Mouse (Mus musculus) left cerebral cortex, adult 9 months (tissue): ENCODE results near the gene Stox2.
A peak's percentile ranks its signal among the peaks of the same experiment; 100 is the strongest.
"Not testable (repeated sequence)": the region's sequence is repeated elsewhere in the genome, so short reads cannot be mapped to it uniquely, and the experiment has no call there.

Source experiments
- DNase-seq, 2 experiments: peaks; one replicate each; pipeline ENCODE4 v3.0.0; 2022; ENCODE audit warnings: low spot score in 2 of 2

Stox2 gene

GRCm38 (mm10) chr8:47446312-47447046 lies at the start of gene Stox2:
TSS of gene Stox2 (minus strand) at chr8:47446362.
- no peak for DNase-seq

DNA sequence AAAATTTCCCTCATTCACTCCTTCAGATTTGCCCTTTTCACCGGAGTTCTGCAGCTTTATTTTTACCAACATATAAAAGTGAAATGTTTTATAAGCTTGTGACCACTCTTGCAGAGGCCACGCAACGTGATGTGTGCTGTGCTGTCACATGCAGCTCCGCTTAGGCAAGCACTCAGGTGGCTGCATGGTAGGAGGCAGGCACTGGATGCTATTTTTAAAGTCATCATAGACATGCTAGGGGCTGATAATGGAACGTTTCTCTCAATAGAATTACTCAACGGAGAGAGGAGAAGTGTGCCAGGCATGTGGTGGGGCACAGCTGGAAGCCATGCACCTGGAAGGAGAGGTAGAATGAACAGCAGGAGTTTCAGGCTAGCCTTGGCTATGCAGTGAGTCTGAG lies 49.3 kb upstream of the Stox2 start:
- DNase-seq, result no peak

DNA sequence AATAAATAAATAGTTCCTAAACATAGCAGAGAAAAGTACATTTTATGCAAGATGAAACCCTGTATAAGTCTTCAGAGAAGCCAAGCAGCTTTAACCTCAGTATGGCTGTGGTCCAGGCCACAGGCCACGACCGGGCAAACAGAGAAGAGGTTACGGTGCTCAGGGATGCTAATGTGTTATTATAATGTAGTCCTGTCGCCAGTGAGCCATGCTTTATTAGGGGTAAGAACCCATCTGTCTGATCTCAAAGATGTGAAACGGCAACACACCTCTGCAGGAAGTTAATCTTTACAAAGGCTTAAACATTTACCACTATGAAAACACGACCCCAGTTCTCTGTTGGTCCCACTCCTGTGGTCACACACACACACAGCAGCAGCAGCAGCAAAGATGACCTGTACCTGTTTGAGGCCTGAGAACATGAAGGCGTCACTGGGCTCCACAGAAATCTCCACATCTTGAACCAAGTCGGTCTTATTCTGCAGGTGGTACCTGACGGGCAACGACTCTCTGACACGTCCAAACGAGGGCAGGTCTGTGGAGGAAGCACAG lies 48.5 kb upstream of the Stox2 start:
- DNase-seq, result no peak

GRCm38 (mm10) chr8:47493106-47493505 lies 46.9 kb upstream of the Stox2 start:
- DNase-seq, result no peak

DNA sequence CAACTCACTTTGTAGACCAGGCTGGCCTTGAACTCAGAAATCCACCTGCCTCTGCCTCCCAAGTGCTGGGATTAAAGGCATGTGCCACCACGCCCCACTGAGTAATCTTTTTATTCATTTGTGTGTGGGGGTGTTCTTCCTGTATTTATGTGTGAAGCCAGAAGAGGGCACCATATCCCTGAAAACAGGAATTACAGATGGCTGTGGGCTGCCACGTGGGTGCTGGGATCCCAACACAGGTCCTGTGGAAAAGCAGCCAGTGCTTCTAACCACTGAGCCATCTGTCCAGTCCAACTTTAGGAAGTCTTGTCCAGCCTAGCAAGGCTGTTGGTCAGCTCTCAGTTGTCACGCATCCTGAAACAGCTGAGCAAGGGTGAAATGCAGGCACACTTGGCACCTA lies 41.1 kb upstream of the Stox2 start:
- DNase-seq, result no peak

DNA sequence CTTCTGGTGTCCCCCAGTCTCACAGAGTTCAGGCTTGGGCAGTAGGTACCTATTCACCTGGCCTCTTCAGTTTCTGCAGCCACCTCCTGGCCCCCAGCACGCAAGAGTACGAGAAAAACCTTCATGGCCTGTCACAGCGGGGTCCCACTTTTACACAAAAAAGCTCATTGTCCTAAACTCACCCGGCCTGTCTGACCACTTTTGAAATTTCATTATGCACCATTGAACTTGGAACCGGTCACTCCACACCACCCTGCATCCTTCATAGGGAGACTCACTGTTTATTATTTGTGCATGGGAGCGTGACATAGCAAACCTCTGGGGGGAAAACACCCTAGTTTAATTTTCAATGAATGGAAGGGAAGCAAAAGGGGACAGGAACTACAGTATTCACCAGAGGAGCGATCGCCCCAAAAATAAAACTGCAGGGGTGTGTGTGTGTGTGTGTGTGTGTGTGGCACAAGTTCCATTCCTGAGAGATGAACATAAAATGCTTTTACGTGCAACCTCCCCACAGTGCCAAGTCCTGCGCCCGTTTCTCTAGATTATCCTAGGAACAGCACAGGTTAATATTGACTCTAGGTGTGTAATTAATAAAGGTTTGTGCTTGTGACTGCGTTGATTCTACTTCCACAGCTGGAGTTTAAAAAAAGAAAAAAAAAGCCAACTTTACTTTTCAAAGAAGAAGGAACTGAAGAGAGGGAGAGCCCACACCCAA lies 36.4 kb upstream of the Stox2 start:
- no peak for DNase-seq

DNA sequence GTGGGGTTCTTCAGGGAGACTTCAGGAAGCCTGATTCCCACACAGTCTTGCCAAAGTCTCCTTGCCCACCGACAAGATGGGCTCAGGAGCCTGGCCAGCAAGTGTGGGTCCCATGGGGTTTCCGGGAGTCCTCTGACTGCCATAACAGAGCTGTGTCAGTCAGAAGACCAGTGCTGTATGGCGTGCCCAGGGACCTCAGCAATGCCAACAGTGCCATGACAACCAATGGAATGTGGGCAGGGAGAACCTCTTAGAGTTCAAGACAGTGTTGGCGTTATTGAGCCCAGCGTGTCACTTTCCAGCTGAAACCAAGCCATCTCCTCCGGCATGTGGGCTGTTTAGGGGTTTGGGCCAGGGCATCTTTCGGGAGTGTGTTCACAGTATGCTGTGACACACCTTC lies 33.9 kb upstream of the Stox2 start:
- no peak for DNase-seq

GRCm38 (mm10) chr8:47461650-47462049 lies 15.5 kb upstream of the Stox2 start:
- peak; percentile 56 to 78 for DNase-seq

- DNase-seq, result no peak
Observed at GRCm38 (mm10) chr8:47459216-47459749, 13.1 kb upstream of the Stox2 start.

- DNase-seq, result no peak
Observed at GRCm38 (mm10) chr8:47458591-47458990, 12.4 kb upstream of the Stox2 start.

DNA sequence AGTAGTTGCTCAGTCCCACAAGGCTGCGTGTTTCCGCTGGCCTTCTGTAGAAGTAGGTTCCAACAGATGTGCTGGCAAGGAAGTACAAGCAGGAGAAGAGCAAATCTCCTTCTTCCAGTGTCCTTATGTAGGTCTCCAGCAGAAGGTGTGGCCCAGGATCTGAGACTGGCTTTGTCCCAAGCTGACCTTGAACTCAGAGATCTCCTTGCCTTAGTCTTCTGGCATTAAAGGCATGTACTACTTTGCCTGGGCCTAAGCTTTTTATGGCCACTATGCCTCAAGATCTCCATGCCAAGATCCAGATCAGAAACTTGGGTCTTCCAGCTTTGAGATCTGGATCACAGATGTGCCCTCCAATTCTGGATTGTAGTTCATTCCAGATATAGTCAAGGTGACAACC lies 3.0 kb upstream of the Stox2 start:
- DNase-seq, result not testable (repeated sequence)

DNA sequence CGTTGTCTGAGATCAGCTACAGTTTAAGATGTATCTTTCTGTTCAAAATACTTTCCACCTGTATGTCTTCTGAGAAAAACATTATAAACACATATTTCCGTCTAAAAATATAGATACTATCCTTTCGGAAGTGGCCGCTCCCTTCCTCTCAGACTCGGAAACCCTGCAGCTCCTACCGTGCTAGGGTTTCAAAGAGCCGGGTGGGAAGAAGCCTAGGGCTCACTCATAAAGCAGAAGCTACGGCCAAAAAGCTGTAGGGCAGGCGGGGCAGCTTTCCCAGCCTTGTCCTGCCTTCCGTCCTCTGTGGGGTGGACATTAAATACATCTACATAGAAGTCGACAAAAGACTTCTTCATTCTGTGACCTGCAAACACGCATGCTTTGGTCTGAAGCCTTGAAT lies 6.9 kb downstream of the Stox2 start:
- no peak for DNase-seq

DNA sequence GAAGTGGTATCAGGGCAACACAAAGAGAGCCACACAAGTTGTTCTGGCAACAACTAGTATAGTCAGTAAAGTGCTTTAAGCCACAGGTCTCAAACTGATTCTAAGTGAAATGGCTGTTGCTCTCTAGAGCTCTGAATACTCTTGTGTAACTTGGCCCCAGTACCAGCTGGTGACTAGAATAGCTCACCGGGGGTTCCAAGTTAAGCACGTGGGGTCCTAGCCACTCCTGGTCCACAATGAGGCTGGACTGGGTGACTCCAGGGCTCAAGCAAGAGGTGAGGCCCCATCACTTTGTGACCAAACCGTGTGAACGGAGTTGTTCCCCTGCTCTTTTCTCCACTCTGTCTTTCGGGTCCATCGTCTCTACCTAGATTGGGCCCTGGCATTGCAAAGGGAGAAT lies 8.2 kb downstream of the Stox2 start:
- no peak for DNase-seq

GRCm38 (mm10) chr8:47435861-47436260 lies 10.3 kb downstream of the Stox2 start:
- DNase-seq, result no peak

DNA sequence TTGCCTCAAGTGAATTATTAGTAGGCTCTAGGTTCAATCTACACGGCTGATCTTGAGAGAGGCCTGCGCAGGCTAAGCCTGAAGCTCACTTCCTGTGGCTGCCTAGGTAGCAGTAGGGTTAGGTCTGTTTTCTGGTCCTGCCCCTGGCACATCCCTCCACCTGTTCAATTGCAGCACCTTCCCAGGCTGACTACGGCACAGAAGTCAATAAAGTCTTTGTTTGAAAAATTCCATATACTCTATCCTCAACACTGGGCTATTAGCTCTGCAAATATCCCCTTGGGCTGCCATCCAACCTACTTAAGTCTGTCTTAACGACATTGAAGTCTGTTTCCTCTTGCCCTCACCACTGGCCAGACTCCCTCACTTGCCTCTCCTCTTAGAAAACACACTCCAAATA lies 10.8 kb downstream of the Stox2 start:
- DNase-seq, result no peak

DNA sequence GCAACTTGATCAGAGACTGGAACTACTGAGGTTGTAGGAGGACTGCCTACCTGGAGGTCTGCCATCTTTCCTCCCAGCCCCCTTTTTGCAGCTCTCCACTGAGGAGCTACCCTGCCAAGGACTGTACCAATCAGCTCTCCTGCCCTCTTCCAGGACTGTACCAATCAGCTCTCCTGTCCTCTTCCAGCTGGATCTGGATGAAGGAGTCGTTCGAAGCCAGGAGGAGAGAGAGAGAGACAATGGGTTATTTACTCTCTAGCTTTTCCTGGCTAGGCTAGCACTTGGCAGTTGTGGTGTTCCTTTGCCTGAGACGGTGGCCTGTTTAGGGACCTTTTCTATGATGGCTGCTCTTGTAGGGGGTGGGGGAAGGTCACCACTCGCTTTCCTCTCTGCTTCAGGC lies 14.9 kb downstream of the Stox2 start:
- peak in 1 of 2 experiments; percentile 24 for DNase-seq

- not testable (repeated sequence) for DNase-seq
Observed at GRCm38 (mm10) chr8:47414258-47414525, 32.0 kb downstream of the Stox2 start.

DNA sequence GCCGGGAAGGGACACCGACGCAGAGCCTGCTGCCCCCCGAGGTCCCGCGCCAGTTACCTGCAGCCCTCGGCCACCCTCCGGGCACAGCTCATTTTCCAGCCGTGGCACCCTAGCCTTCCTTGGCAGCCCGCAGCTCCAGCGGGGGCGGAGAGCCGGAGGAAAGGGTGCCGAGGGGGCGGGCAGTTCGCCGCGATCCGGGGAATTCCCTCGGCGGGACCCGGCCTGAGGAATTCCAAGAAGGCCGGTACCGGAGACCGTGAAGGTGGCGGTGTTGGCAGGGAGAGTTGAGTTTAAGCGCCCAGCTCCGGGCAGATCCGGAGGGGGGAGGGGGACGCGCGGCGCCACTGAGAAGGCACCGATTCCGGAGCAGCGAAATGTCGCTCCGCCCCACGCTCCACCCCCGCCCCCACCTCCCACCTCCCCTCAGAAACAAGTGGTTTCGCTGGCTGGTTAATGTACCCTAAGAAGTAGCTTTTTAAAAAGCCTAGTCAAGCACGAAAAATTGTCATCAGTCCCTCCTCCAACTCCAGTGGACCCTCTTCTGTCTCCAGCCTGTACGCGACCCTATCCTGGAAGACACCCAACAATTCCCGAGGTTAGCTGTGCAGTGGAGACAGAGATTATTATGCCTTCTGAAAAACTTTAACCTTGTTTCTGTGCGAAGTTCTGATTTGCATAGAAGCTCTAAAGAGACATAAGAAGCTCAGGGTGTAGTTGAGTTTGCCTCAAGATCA lies 32.5 kb downstream of the Stox2 start:
- peak in 1 of 2 experiments; percentile 17 for DNase-seq

- no peak for DNase-seq
Observed at GRCm38 (mm10) chr8:47412696-47413523, 33.3 kb downstream of the Stox2 start.

DNA sequence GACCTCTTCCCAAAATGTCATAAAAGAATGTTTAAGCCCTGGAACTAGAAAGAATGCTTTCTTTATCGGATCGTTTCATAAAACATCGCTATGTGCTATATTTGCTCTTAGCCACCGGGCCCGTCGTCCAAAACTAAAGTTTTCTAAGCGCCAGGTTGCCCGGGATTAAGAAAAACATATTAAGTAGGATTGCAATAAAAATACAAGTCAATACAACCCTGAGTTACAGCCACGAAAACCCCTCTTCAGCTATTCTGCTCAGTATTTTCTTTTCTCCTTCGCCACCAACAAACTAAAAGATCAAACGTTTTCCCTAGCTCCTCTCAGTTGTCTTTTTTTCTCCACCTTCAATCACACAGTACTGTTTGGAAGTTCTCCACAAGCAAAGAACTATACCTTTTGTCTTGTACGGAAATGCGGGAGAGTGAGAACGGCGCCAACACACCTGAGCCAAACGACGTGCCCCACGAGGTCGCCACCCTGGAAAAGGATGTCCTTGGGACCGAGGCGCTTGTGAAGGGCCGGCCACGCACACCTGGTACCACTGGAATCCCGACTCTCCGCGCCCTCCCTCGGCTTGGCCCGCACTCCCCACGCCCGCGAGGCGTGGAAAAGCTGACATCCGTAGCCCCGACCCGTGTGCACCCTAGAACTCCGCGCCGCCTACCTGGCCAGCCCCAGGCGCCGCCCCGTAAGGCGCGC lies 34.0 kb downstream of the Stox2 start:
- no peak for DNase-seq

GRCm38 (mm10) chr8:47411321-47411720 lies 34.8 kb downstream of the Stox2 start:
- no peak for DNase-seq
